Mouse (Mus musculus): ENCODE data around the gene Grm4. TPM values are rescaled to one million over a fixed set of nuclear protein-coding genes. Genes with fewer than 3 reads are reported as not detected.

The Grm4 gene
- total and polyA plus RNA-seq, 3 experiments: not detected

GRCm38 (mm10) chr17:27451216-27451615 lies 70.0 kb downstream of the Grm4 start:
- peaks cover 90% of the 10 kb centered on the region for H3K27me3 ChIP-seq (replicated peaks)
- dilution Hi-C loops (cut with MboI; ENCODE audit: extremely low pct_ligation_motif_present, extremely low pct_unique_long_range_greater_than_20kb, low sequenced_read_pairs): no loop called here

GRCm38 (mm10) chr17:27449757-27450330 lies 71.4 kb downstream of the Grm4 start:
- Histone ChIP-seq H3K9ac (ENCODE audit: insufficient read depth, low read depth) (no peak overlapping the region), H3K4me3 (replicated peaks in 1 of 3; ENCODE audit: low read depth in 2 of 3, low read length in 2 of 3, poor library complexity in 1 of 3) (no peak overlapping the region), H3K9me3 (replicated peaks; ENCODE audit: low read length) (no peaks in the 10 kb centered on the region), H3K79me2 (replicated peaks; ENCODE audit: control insufficient read depth, extremely low read depth, insufficient read depth, poor library complexity, severe bottlenecking) (no peaks in the 10 kb centered on the region), H3K27ac (ENCODE audit: insufficient read depth, low read depth) (no peak overlapping the region), H3K27me3 (replicated peaks) (peaks cover 91% of the 10 kb centered on the region), H3K36me3 (replicated peaks in 1 of 2; ENCODE audit: control insufficient read depth in 1 of 2, insufficient read depth in 1 of 2, low read length in 1 of 2) (no peaks in the 10 kb centered on the region), H3K4me2 (ENCODE audit: insufficient read depth, low read depth, poor library complexity, severe bottlenecking) (no peak overlapping the region), H3K4me1 (ENCODE audit: control insufficient read depth in 1 of 2, insufficient read depth in 2 of 2) (peaks cover 12 to 21% of the 10 kb centered on the region in 2 experiments)
- in situ Hi-C loops (cut with MboI; ENCODE audit: low pct_ligation_motif_present, low pct_unique_long_range_greater_than_20kb, low sequenced_read_pairs): no loop called here
- no peak for TF ChIP-seq MEF2A (IDR thresholded peaks at IDR 0.05; ENCODE audit: borderline replicate concordance, low read depth, low read length)
- TF ChIP-seq NRF1 (IDR thresholded peaks at IDR 0.05; ENCODE audit: low read depth, low read length): no peak
- TF ChIP-seq E2F4 (IDR thresholded peaks at IDR 0.05; ENCODE audit: insufficient replicate concordance, low read depth, low read length): no peak
- no peak for TF ChIP-seq JUND (conservative IDR thresholded peaks at IDR 0.05; ENCODE audit: low read depth, low read length)
- TF ChIP-seq TBP (conservative IDR thresholded peaks at IDR 0.05; ENCODE audit: low read depth, low read length): no peak
- TF ChIP-seq MXI1 (IDR thresholded peaks at IDR 0.05; ENCODE audit: low read depth, low read length): no peak
- TF ChIP-seq SIN3A (IDR thresholded peaks at IDR 0.05; ENCODE audit: low read length): no peak
- TF ChIP-seq IRF4 (IDR thresholded peaks at IDR 0.05; ENCODE audit: low read depth, low read length): no peak
- no peak for TF ChIP-seq RAD21 (IDR thresholded peaks at IDR 0.05; ENCODE audit: low read depth, low read length)
- no peak for TF ChIP-seq TCF12 (IDR thresholded peaks at IDR 0.05; ENCODE audit: low read depth, low read length)
- no peak for TF ChIP-seq MAZ (IDR thresholded peaks at IDR 0.05; ENCODE audit: low read depth, low read length)
- TF ChIP-seq CTCF (conservative IDR thresholded peaks at IDR 0.05 in 1 of 2, IDR thresholded peaks at IDR 0.05 in 1 of 2; ENCODE audit: low read depth in 2 of 2, low read length in 2 of 2): no peak
- TF ChIP-seq ZC3H11A (IDR thresholded peaks at IDR 0.05; ENCODE audit: low read depth, low read length): no peak
- no peak for TF ChIP-seq ETS1 (conservative IDR thresholded peaks at IDR 0.05; ENCODE audit: low read depth, low read length)
- no peak for TF ChIP-seq RCOR1 (conservative IDR thresholded peaks at IDR 0.05; ENCODE audit: low read depth, low read length)
- no peak for TF ChIP-seq MYC (IDR thresholded peaks at IDR 0.05; ENCODE audit: low read depth, low read length)
- TF ChIP-seq NELFE (IDR thresholded peaks at IDR 0.05; ENCODE audit: low read depth, low read length): no peak
- TF ChIP-seq CHD2 (IDR thresholded peaks at IDR 0.05; ENCODE audit: low read length): no peak
- TF ChIP-seq MAX (IDR thresholded peaks at IDR 0.05; ENCODE audit: low read length): no peak
- no peak for TF ChIP-seq POLR2AphosphoS2 (IDR thresholded peaks at IDR 0.05; ENCODE audit: low read depth, low read length)
- DNase-seq (ENCODE audit: extremely low read depth): no peak
- dilution Hi-C loops (cut with MboI; ENCODE audit: extremely low pct_ligation_motif_present, extremely low pct_unique_long_range_greater_than_20kb, low sequenced_read_pairs): no loop called here

More at GRCm38 (mm10) chr17:27451216-27451615, 70.0 kb downstream of the Grm4 start:
- in situ Hi-C loops (cut with MboI; ENCODE audit: low pct_ligation_motif_present, low pct_unique_long_range_greater_than_20kb, low sequenced_read_pairs): no loop called here
- TF ChIP-seq POLR2AphosphoS2 (IDR thresholded peaks at IDR 0.05; ENCODE audit: low read depth, low read length) (no peak), TCF12 (IDR thresholded peaks at IDR 0.05; ENCODE audit: low read depth, low read length) (no peak), MAX (IDR thresholded peaks at IDR 0.05; ENCODE audit: low read length) (no peak)
- Histone ChIP-seq H3K4me3 (replicated peaks in 1 of 3; ENCODE audit: low read depth in 2 of 3, low read length in 2 of 3, poor library complexity in 1 of 3) (no peak overlapping the region), H3K27ac (ENCODE audit: insufficient read depth, low read depth) (no peak overlapping the region), H3K4me2 (ENCODE audit: insufficient read depth, low read depth, poor library complexity, severe bottlenecking) (no peak overlapping the region), H3K4me1 (ENCODE audit: control insufficient read depth in 1 of 2, insufficient read depth in 2 of 2) (peaks cover 12 to 19% of the 10 kb centered on the region in 2 experiments), H3K9me3 (replicated peaks; ENCODE audit: low read length) (no peaks in the 10 kb centered on the region), H3K9ac (ENCODE audit: insufficient read depth, low read depth) (no peak overlapping the region), H3K79me2 (replicated peaks; ENCODE audit: control insufficient read depth, extremely low read depth, insufficient read depth, poor library complexity, severe bottlenecking) (no peaks in the 10 kb centered on the region), H3K36me3 (replicated peaks in 1 of 2; ENCODE audit: control insufficient read depth in 1 of 2, insufficient read depth in 1 of 2, low read length in 1 of 2) (no peaks in the 10 kb centered on the region)
- no peak for DNase-seq (ENCODE audit: extremely low read depth)

All from CH12.LX (cell line).